Mouse (Mus musculus) activated CD4-positive, CD25-positive, alpha-beta regulatory T cell, adult 4 months (primary cell): Measurements from ENCODE around the gene Ahnak2. TPM values are rescaled to one million over a fixed set of nuclear protein-coding genes. Genes with fewer than 3 reads are reported as not detected.

Source experiments
- ATAC-seq: one replicate; pipeline ENCODE4 v1.8.0; 2017
- polyA plus RNA-seq, 2 experiments: library from polyadenylated mRNA; unstranded; fragments of 100-300 nt; shearing (Covaris generic); gene quantifications; one replicate each; pipeline ENCODE4 v1.2.1; 2017

Ahnak2 gene
- polyA plus RNA-seq, 2 experiments from 2014 or later = not detected

- no peak for ATAC-seq
Observed at GRCm38 (mm10) chr12:112727801-112728200, 74.7 kb downstream of the Ahnak2 start.

DNA sequence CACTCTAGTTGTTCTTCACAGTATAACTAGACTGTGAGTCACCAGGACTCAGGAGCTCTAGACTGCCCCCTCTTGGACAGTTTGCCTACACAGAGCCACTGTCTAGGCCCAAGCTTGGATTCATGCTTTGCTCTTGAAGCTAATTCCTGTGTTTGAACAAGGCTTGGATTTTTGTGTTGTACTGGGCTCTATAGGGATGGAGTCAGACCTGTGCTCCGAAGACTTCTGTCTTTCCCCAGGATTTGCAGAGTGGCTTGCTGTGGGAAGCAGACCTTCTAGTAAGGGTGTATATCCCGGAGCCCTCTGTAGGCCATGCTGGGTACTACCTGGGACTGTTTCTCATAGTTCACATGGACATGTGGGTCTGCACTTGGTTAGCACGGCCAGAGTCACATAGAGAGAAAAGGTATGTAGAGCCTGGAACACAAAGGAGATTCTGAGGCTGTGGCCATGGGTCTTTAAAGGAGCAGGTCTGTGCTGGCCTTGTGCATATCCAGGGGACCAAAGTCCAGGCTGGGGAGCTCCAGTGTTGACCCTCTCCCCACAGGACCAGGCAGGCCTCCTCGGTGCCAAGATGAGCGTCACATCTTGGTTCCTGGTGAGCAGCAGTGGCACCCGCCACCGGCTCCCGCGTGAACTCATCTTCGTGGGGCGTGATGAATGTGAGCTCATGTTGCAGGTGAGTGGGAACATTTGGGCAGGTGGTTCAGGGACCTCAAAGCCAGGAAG lies 78.2 kb downstream of the Ahnak2 start:
- ATAC-seq = peak; percentile 73

DNA sequence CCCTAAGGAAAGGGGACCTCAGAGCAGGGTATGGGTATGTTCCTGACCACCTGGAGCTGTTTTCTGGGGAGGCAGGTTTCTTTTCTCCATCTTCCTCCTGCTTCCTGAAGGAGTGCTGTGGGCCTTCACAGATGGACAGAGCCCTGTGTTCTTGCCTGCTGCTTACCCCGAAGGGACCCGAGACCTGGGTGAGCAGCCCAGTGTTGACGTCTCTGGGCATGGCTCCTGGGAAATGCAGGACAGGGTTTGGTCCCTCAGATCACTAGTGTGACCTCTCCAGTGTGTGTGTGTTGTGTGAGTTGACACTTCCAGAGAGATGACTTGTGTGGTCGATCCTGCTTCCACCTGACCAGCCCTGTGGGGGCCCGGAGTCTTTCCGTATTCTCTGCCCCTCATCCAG lies 79.0 kb downstream of the Ahnak2 start:
- no peak for ATAC-seq

DNA sequence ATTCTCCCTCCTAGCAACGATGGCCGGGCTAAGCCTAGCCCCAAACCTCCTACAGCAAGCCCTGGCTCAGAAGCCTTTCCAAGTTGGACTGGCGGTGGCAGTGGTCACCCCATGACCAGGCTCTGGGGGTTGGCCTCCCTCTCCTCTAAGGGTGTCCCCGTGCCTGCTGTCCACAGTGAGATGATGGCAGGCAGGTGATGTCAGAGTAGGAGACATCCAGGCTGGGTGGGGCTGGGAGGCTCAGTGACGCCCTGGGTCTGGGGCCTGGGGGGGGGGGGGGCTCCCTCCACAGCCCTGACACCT lies 79.5 kb downstream of the Ahnak2 start:
- no peak for ATAC-seq

DNA sequence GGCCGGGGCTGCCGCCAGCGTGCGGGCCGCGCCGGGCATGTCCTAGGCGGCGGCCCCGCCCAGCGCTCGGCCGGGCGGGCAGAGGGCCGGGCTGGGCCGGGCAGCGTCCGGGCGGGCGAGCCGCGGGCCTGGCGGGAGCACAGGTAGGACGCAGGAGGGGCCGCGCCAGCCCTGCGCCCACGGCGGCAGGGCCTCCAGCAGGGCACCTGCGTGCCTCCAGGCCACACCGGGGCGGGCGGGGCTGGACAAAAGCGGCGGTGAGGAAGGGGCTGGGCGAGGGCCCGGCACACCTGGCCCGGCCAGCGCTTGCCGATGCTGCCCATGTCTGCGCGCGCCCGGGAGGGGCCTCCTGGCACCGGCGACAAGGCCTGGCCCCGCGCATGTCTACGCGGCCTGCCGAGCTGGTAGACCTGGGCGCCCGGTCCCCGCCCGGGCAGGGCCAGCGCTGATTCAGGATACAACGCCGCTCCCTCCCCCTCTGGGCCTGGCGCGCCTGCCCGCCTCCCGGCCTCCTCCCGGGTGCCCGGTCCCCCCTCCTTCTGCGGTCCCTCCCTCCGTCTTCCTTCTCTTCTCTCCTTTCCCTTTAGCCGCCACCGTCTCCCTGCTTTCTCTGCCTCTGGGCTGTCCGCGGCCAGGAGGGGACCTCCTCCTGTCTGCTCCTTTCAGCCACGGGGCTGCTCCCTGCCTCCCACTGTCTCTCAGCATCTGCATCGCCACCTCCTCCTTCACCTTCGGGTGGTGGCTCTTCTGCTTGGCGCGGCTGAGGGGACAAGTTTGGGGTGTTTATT lies 80.0 kb downstream of the Ahnak2 start:
- ATAC-seq = peak; percentile 15

Other genes starting within 250 kb of the Ahnak2 start
- 10 to 100 TPM in 1 of 2 experiments, 1 to 10 TPM in 1; 9.9 to 11.0 TPM for gene Inf2, start 213.9 kb downstream of the Ahnak2 start, polyA plus RNA-seq
- gene Adssl1, start 182.6 kb downstream of the Ahnak2 start, polyA plus RNA-seq = 1 to 10 TPM in 1 of 2 experiments, under 1 TPM in 1; 0.86 to 1.3 TPM
- 10 to 100 TPM; 38.7 to 44.6 TPM for gene Siva1, start 158.0 kb downstream of the Ahnak2 start, polyA plus RNA-seq
- gene Akt1, start 127.8 kb downstream of the Ahnak2 start, polyA plus RNA-seq = 10 to 100 TPM; 17.3 to 23.5 TPM
- 1 to 10 TPM; 2.2 to 2.6 TPM for gene Zbtb42, start 123.8 kb downstream of the Ahnak2 start, polyA plus RNA-seq
- 1 to 10 TPM; 2.3 to 2.5 TPM for gene Cep170b, start 82.2 kb downstream of the Ahnak2 start, polyA plus RNA-seq
- gene Pld4, start 42.0 kb downstream of the Ahnak2 start, polyA plus RNA-seq = 1 to 10 TPM in 1 of 2 experiments, under 1 TPM in 1; 0.50 to 4.7 TPM
- gene Clba1, start 6.3 kb upstream of the Ahnak2 start, polyA plus RNA-seq = under 1 TPM in 1 of 2 experiments, not detected in 1; 0.24 TPM
- 10 to 100 TPM; 63.6 to 87.5 TPM for gene Cdca4, start 26.8 kb upstream of the Ahnak2 start, polyA plus RNA-seq
- gene Gpr132, start 65.6 kb upstream of the Ahnak2 start, polyA plus RNA-seq = 10 to 100 TPM; 65.9 to 77.3 TPM
- under 1 TPM in 1 of 2 experiments, not detected in 1; 0.74 TPM for gene Jag2, start 127.1 kb upstream of the Ahnak2 start, polyA plus RNA-seq
- 10 to 100 TPM; 39.0 to 46.2 TPM for gene Nudt14, start 139.5 kb upstream of the Ahnak2 start, polyA plus RNA-seq
- gene Btbd6, start 173.8 kb upstream of the Ahnak2 start, polyA plus RNA-seq = 1 to 10 TPM; 8.3 to 8.9 TPM
- 10 to 100 TPM; 24.7 to 25.0 TPM for gene Brf1, start 198.0 kb upstream of the Ahnak2 start, polyA plus RNA-seq
- 1 to 10 TPM; 5.4 to 6.6 TPM for gene Pacs2, start 211.9 kb upstream of the Ahnak2 start, polyA plus RNA-seq